Mouse (Mus musculus): Measurements from ENCODE around the gene Arhgap24. TPM values are rescaled to one million over a fixed set of nuclear protein-coding genes. Genes with fewer than 3 reads are reported as not detected.

Arhgap24 gene
- polyA plus RNA-seq (2015; fragmentation: Nextera tagmentation; extraction: Ambion mirVana), result 17.2 and 17.8 TPM in 2 replicates

DNA sequence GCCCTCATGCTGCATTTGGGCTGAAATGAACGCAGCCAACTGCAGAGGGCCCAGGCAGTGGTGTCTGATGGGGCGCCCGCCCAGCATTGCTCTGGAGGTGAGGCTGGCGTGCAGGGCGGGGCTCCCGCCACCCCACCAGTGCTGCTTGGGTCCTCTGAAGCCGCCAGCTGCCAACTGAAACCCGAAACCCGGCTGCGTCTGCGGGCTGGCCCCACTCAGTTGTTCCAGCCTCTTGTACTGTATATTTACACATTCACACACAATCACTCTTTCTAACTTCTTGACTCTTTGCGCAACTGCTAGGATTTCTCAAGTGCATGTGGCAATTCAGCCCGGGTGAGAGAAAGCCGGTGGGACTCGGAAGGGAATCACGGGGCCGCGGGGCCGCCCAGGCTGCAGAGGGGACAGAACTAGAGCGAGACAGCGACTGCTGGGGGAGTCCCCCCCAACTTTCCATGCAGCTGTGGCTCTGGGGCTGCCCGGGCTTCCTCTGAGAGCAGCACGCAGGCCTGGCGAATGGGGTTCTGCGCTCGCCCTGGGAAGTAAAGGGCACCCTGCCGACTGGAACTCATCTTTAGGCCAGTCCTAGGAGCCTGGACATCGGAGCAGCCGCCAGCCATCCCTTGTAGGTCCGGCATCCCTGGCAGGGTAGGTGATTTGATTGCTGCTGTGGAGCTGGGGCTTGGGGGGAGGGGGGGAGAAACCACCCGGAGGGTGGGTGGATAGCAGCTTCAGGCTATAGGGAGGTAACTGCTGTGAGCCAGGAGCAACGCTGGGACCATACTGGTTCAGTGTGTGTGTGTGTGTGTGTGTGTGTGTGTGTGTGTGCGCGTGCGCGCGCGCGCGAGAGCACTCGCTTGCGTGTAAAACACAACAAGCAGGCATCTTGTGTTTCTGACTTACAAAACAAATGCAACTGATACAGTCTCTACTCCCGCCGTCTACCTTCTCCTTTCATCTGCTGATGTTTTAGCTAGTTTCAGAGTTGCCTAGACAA, at the start of gene Arhgap24:
Arhgap24 (plus strand) TSS at position 177 of the 997 bp plus-strand sequence.

Measured in neural tube, postnatal 0 days (tissue).